In the genomic region with DNA sequence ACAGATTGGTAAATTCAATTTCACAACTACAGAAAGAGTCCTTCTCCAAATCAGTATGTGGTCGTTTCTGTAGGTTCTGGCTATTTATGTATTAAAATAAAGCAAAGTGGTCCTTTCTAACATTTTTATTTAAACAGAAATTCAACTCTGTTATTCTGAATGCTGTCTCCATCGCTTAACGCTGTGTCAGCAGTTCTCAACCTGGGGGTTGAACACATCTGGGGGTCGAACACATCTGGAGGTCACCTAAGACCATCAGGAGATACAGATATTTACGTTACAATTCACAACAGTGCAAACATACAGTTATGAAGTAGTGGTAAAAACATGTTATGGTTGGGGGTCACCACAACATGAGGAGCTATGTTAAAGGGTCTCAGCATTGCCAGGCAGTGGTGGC, we compare ENCODE assay signal across 33 mouse cellular contexts.
"Had no signal": no experiment of that assay in that cellular context is flagged by ENCODE, and none has a peak within 500 bp of the region (broad histone marks: within the 10 kb centered on the region; RNA-seq: fewer than 3 reads in every experiment).

No protein-coding gene starts in this region.

- H3K4me3 ChIP-seq: heart, embryonic 10.5 days; heart, embryonic 12.5 days; heart, embryonic 13.5 days; heart, embryonic 15.5 days; hindbrain, embryonic 10.5 days; hindbrain, embryonic 12.5 days; hindbrain, embryonic 13.5 days; hindbrain, embryonic 15.5 days; intestine, embryonic 15.5 days; kidney, embryonic 15.5 days; layer of hippocampus, adult 2 months; left cerebral cortex, adult 2 months had no signal

- H3K4me2 ChIP-seq: heart, embryonic 11.5 days; heart, embryonic 12.5 days; heart, embryonic 13.5 days; heart, embryonic 15.5 days; hindbrain, embryonic 12.5 days; hindbrain, embryonic 13.5 days; hindbrain, embryonic 14.5 days; hindbrain, embryonic 15.5 days; intestine, embryonic 15.5 days; kidney, embryonic 15.5 days had no signal

- H3K9ac ChIP-seq: heart, embryonic 12.5 days; heart, embryonic 13.5 days; heart, embryonic 15.5 days; hindbrain, embryonic 12.5 days; hindbrain, embryonic 13.5 days; hindbrain, embryonic 14.5 days; hindbrain, embryonic 15.5 days; intestine, embryonic 15.5 days; kidney, embryonic 15.5 days had no signal

- H3K27ac ChIP-seq: heart, embryonic 10.5 days; heart, embryonic 13.5 days; heart, embryonic 15.5 days; hindbrain, embryonic 10.5 days; hindbrain, embryonic 12.5 days; hindbrain, embryonic 13.5 days; hindbrain, embryonic 14.5 days; hindbrain, embryonic 15.5 days; intestine, embryonic 15.5 days; kidney, embryonic 15.5 days; kidney, postnatal 0 days; layer of hippocampus, adult 2 months; left cerebral cortex, adult 2 months had no signal

- H3K4me1 ChIP-seq: heart, embryonic 10.5 days; heart, embryonic 12.5 days; heart, embryonic 13.5 days; heart, embryonic 15.5 days; hindbrain, embryonic 10.5 days; hindbrain, embryonic 12.5 days; hindbrain, embryonic 13.5 days; hindbrain, embryonic 15.5 days; intestine, embryonic 15.5 days; kidney, embryonic 15.5 days had no signal

- DNase-seq: heart, postnatal 10 days; heart, postnatal 36 days; heart, postnatal 4 days; kidney, adult 11 months; kidney, adult 18-20 months; kidney, adult 2 months; kidney, adult 8-10 months; kidney, adult 9 months; kidney, postnatal 10 days; kidney, postnatal 14 days; kidney, postnatal 25 days; kidney, postnatal 36 days; kidney, postnatal 4 days; layer of hippocampus, adult 9-11 months had no signal

- ATAC-seq: hindbrain, embryonic 16.5 days; inflammation-experienced regulatory T-cells, adult 6 months; intestine, embryonic 15.5 days; intestine, embryonic 16.5 days; intestine, postnatal 0 days had no signal

- H3K9me3 ChIP-seq: heart, embryonic 10.5 days; heart, embryonic 12.5 days; heart, embryonic 13.5 days; heart, embryonic 15.5 days; hindbrain, embryonic 10.5 days; hindbrain, embryonic 12.5 days; hindbrain, embryonic 13.5 days; hindbrain, embryonic 15.5 days; intestine, embryonic 15.5 days; kidney, embryonic 15.5 days had no signal

- H3K27me3 ChIP-seq: heart, embryonic 12.5 days; heart, embryonic 13.5 days; heart, embryonic 15.5 days; hindbrain, embryonic 12.5 days; hindbrain, embryonic 13.5 days; hindbrain, embryonic 15.5 days; intestine, embryonic 15.5 days; kidney, embryonic 15.5 days had no signal

- H3K36me3 ChIP-seq: heart, embryonic 10.5 days; heart, embryonic 12.5 days; heart, embryonic 13.5 days; heart, embryonic 15.5 days; hindbrain, embryonic 10.5 days; hindbrain, embryonic 12.5 days; hindbrain, embryonic 13.5 days; hindbrain, embryonic 15.5 days; intestine, embryonic 15.5 days; kidney, embryonic 15.5 days had no signal
